Mouse (Mus musculus) CH12.LX (cell line): Measurements from ENCODE around the gene Otud5. TPM values are rescaled to one million over a fixed set of nuclear protein-coding genes. Genes with fewer than 3 reads are reported as not detected.

Experiments
- DNase-seq: peaks from one replicate; pipeline ENCODE4 v3.0.0-alpha.2; 2013; ENCODE audit errors: extremely low read depth
- H3K27ac ChIP-seq: 2 replicates; pipeline ENCODE4 v1.5.1; 2012; ENCODE audit warnings: low read depth, mild to moderate bottlenecking, control low read depth, moderate library complexity; ENCODE audit not compliant: insufficient read depth
- H3K27me3 ChIP-seq: replicated peaks from 2 replicates; pipeline ENCODE3; 2012; ENCODE audit warnings: inconsistent platforms
- H3K36me3 ChIP-seq, 2 experiments: replicated peaks in 1 of 2; 2 replicates each; pipeline versions ENCODE3 to v1.6.1; 2012; ENCODE audit warnings: inconsistent platforms in 1 of 2, low read length in 1 of 2, mild to moderate bottlenecking in 1 of 2, mixed read lengths in 1 of 2, moderate library complexity in 1 of 2; ENCODE audit not compliant: control insufficient read depth in 1 of 2, insufficient read depth in 1 of 2
- H3K4me1 ChIP-seq, 2 experiments: 2 replicates each; pipeline ENCODE4 v1.6.1; 2012; ENCODE audit warnings: inconsistent platforms in 1 of 2, moderate library complexity in 1 of 2; ENCODE audit not compliant: insufficient read depth in 2 of 2, control insufficient read depth in 1 of 2
- H3K4me2 ChIP-seq: 2 replicates; pipeline ENCODE4 v1.6.1; 2012; ENCODE audit warnings: low read depth, mild to moderate bottlenecking, control low read depth; ENCODE audit not compliant: poor library complexity, insufficient read depth, severe bottlenecking
- H3K4me3 ChIP-seq, 3 experiments: fragments of 150-350 bp in 1 of 3; sonication (generic) in 1 of 3; replicated peaks in 1 of 3; 2 replicates each; pipeline versions ENCODE3 to v1.5.1; 2011 to 2012; ENCODE audit warnings: low read depth in 2 of 3, low read length in 2 of 3, mild to moderate bottlenecking in 2 of 3, moderate library complexity in 2 of 3, control low read depth in 1 of 3, improper control_type of control experiment in 1 of 3, inconsistent platforms in 1 of 3, mixed read lengths in 1 of 3; ENCODE audit not compliant: poor library complexity in 1 of 3
- H3K79me2 ChIP-seq: replicated peaks from 2 replicates; pipeline ENCODE4 v1.6.1; 2012; ENCODE audit warnings: mild to moderate bottlenecking, moderate library complexity; ENCODE audit not compliant: control insufficient read depth, poor library complexity, insufficient read depth, severe bottlenecking; ENCODE audit errors: extremely low read depth
- H3K9ac ChIP-seq: 2 replicates; pipeline ENCODE4 v1.6.1; 2012; ENCODE audit warnings: low read depth, mild to moderate bottlenecking, control low read depth, moderate library complexity; ENCODE audit not compliant: insufficient read depth
- H3K9me3 ChIP-seq: replicated peaks from 2 replicates; pipeline ENCODE3; 2012; ENCODE audit warnings: low read length, inconsistent platforms, mixed read lengths
- BHLHE40 ChIP-seq: IDR thresholded peaks from 2 replicates; pipeline ENCODE4 v1.6.1; 2011; ENCODE audit warnings: mild to moderate bottlenecking, low read depth, low read length, improper control_type of control experiment
- CHD1 ChIP-seq: IDR thresholded peaks from 2 replicates; pipeline ENCODE4 v1.6.1; 2012; ENCODE audit warnings: low read depth, low read length, improper control_type of control experiment, inconsistent platforms
- CHD2 ChIP-seq: IDR thresholded peaks from 2 replicates; pipeline ENCODE4 v1.6.1; 2011; ENCODE audit warnings: low read length, improper control_type of control experiment
- CTCF ChIP-seq, 2 experiments: IDR thresholded peaks in 1 of 2; conservative IDR thresholded peaks in 1 of 2; 2 replicates each; pipeline ENCODE4 v1.5.1; 2011 to 2012; ENCODE audit warnings: low read depth in 2 of 2, low read length in 2 of 2, improper control_type of control experiment in 1 of 2, inconsistent platforms in 1 of 2, mild to moderate bottlenecking in 1 of 2, moderate library complexity in 1 of 2
- E2F4 ChIP-seq: IDR thresholded peaks from 2 replicates; pipeline ENCODE4 v1.6.1; 2011; ENCODE audit warnings: low read depth, low read length, improper control_type of control experiment; ENCODE audit not compliant: insufficient replicate concordance
- ELF1 ChIP-seq: IDR thresholded peaks from 2 replicates; pipeline ENCODE4 v1.6.1; 2014; ENCODE audit warnings: low read depth, mild to moderate bottlenecking, inconsistent platforms, low read length, improper control_type of control experiment
- GABPA ChIP-seq: IDR thresholded peaks from 2 replicates; pipeline ENCODE4 v1.6.1; 2012; ENCODE audit warnings: low read depth, low read length, improper control_type of control experiment, inconsistent platforms; ENCODE audit not compliant: insufficient replicate concordance
- HCFC1 ChIP-seq: IDR thresholded peaks from 2 replicates; pipeline ENCODE4 v1.6.1; 2012; ENCODE audit warnings: low read depth, mild to moderate bottlenecking, inconsistent platforms, low read length, improper control_type of control experiment
- IRF4 ChIP-seq: IDR thresholded peaks from 2 replicates; pipeline ENCODE4 v1.6.1; 2014; ENCODE audit warnings: low read depth, mild to moderate bottlenecking, inconsistent platforms, low read length, improper control_type of control experiment
- JUN ChIP-seq: IDR thresholded peaks from 2 replicates; pipeline ENCODE4 v1.6.1; 2011; ENCODE audit warnings: low read depth, mild to moderate bottlenecking, low read length, improper control_type of control experiment, moderate library complexity; ENCODE audit not compliant: insufficient read depth
- MAFK ChIP-seq: IDR thresholded peaks from 2 replicates; pipeline ENCODE4 v1.6.1; 2011; ENCODE audit warnings: low read length, improper control_type of control experiment; ENCODE audit not compliant: insufficient replicate concordance
- MEF2A ChIP-seq: IDR thresholded peaks from 2 replicates; pipeline ENCODE4 v1.6.1; 2014; ENCODE audit warnings: low read depth, mild to moderate bottlenecking, inconsistent platforms, low read length, improper control_type of control experiment, borderline replicate concordance
- MXI1 ChIP-seq: IDR thresholded peaks from 2 replicates; pipeline ENCODE4 v1.6.1; 2011; ENCODE audit warnings: mild to moderate bottlenecking, low read depth, low read length, improper control_type of control experiment
- NELFE ChIP-seq: IDR thresholded peaks from 2 replicates; pipeline ENCODE4 v1.6.1; 2011; ENCODE audit warnings: low read depth, low read length, improper control_type of control experiment
- NRF1 ChIP-seq: IDR thresholded peaks from 2 replicates; pipeline ENCODE4 v1.6.1; 2014; ENCODE audit warnings: low read depth, mild to moderate bottlenecking, inconsistent platforms, low read length, improper control_type of control experiment, moderate library complexity
- PAX5 ChIP-seq: IDR thresholded peaks from 2 replicates; pipeline ENCODE4 v1.6.1; 2012; ENCODE audit warnings: low read length, inconsistent platforms, mixed read lengths
- RAD21 ChIP-seq: IDR thresholded peaks from 2 replicates; pipeline ENCODE4 v1.6.1; 2011; ENCODE audit warnings: low read depth, mild to moderate bottlenecking, low read length, improper control_type of control experiment, moderate library complexity
- RCOR1 ChIP-seq: conservative IDR thresholded peaks from 2 replicates; pipeline ENCODE4 v1.6.1; 2012; ENCODE audit warnings: low read depth, mild to moderate bottlenecking, inconsistent platforms, low read length, improper control_type of control experiment
- SIN3A ChIP-seq: IDR thresholded peaks from 2 replicates; pipeline ENCODE4 v1.6.1; 2012; ENCODE audit warnings: low read length, improper control_type of control experiment, inconsistent platforms
- SMC3 ChIP-seq: IDR thresholded peaks from 2 replicates; pipeline ENCODE4 v1.6.1; 2011; ENCODE audit warnings: low read depth, low read length, improper control_type of control experiment
- TCF12 ChIP-seq: IDR thresholded peaks from 2 replicates; pipeline ENCODE4 v1.6.1; 2014; ENCODE audit warnings: low read depth, mild to moderate bottlenecking, inconsistent platforms, low read length, improper control_type of control experiment
- UBTF ChIP-seq: IDR thresholded peaks from 2 replicates; pipeline ENCODE4 v1.6.1; 2012; ENCODE audit warnings: low read depth, mild to moderate bottlenecking, inconsistent platforms, low read length, improper control_type of control experiment, moderate library complexity
- USF1 ChIP-seq: IDR thresholded peaks from 2 replicates; pipeline ENCODE4 v1.6.1; 2014; ENCODE audit warnings: low read depth, mild to moderate bottlenecking, inconsistent platforms, low read length, improper control_type of control experiment
- USF2 ChIP-seq: conservative IDR thresholded peaks from 2 replicates; pipeline ENCODE4 v1.6.1; 2011; ENCODE audit warnings: low read depth, low read length, improper control_type of control experiment
- ZKSCAN1 ChIP-seq: IDR thresholded peaks from 2 replicates; pipeline ENCODE4 v1.6.1; 2012; ENCODE audit warnings: low read depth, inconsistent platforms, low read length, improper control_type of control experiment, borderline replicate concordance
- ZMIZ1 ChIP-seq: IDR thresholded peaks from 2 replicates; pipeline ENCODE4 v1.6.1; 2012; ENCODE audit warnings: low read depth, mild to moderate bottlenecking, inconsistent platforms, low read length, improper control_type of control experiment
- ZNF384 ChIP-seq: IDR thresholded peaks from 2 replicates; pipeline ENCODE4 v1.6.1; 2012; ENCODE audit warnings: low read depth, low read length, improper control_type of control experiment, inconsistent platforms
- dilution Hi-C: fragments of 300-500 bp; cut with MboI; formaldehyde crosslinking; loops from 2 replicates; pipeline ENCODE4 v1.14.3; 2020; ENCODE audit warnings: low sequenced_read_pairs; ENCODE audit not compliant: extremely low pct_unique_long_range_greater_than_20kb, extremely low pct_ligation_motif_present
- in situ Hi-C: fragments of 300-500 bp; cut with MboI; formaldehyde crosslinking; loops from 3 replicates; pipeline ENCODE4 v1.14.3; 2019; ENCODE audit warnings: low sequenced_read_pairs, low pct_ligation_motif_present, low pct_unique_long_range_greater_than_20kb, mixed read lengths
- polyA plus RNA-seq: library from polyadenylated mRNA; unstranded; fragments of >175 nt; gene quantifications from 2 replicates; pipeline ENCODE4 v1.2.1, GENCODE M21; 2012; ENCODE audit warnings: low read depth; ENCODE audit not compliant: insufficient read length
- total RNA-seq, 2 experiments: library from RNA; depleted of rRNA; stranded (reverse); fragments of 300-350 nt in 1 of 2; fragments of >200 nt in 1 of 2; gene quantifications; 2 replicates each; pipeline ENCODE4 v1.2.3; 2012 to 2014

The Otud5 gene
- total and polyA plus RNA-seq, 3 experiments: 58.0 to 92.7 (median 67.8) TPM

GRCm38 (mm10) chrX:7878007-7878419, 36.8 kb downstream of the Otud5 start, which contains the start of gene Pim2 (continued):
- TF ChIP-seq GABPA: no peak
- TF ChIP-seq NRF1: peak; percentile 79
- peak; percentile 56; the same call in 1 of the 2 replicates for TF ChIP-seq SIN3A
- no peak for TF ChIP-seq ZNF384
- no peak for TF ChIP-seq CHD2
- peak; percentile 98 for TF ChIP-seq ZMIZ1

- peak overlapping the region; percentile 90 for H3K27ac ChIP-seq
- in situ Hi-C loops: no loop called here
Measured at GRCm38 (mm10) chrX:7878495-7878894, 37.3 kb downstream of the Otud5 start.

GRCm38 (mm10) chrX:7879819-7880218, 38.7 kb downstream of the Otud5 start:
- H3K4me2 ChIP-seq: peak overlapping the region; percentile 56
- H3K36me3 ChIP-seq: peaks cover 30 to 35% of the 10 kb centered on the region in 2 experiments
- peak; percentile 89 for DNase-seq
- peak overlapping the region; percentile 79 to 100 (median 82) for H3K4me3 ChIP-seq
- dilution Hi-C loops (no loop called here), in situ Hi-C loops (no loop called here)
- no peaks in the 10 kb centered on the region for H3K27me3 ChIP-seq
- peaks cover 4 to 20% of the 10 kb centered on the region in 2 experiments; a peak in 2 of 4 replicates for H3K4me1 ChIP-seq
- peaks cover 42% of the 10 kb centered on the region for H3K79me2 ChIP-seq
- peak overlapping the region; percentile 60 for H3K27ac ChIP-seq
- no peaks in the 10 kb centered on the region for H3K9me3 ChIP-seq
- peak overlapping the region; percentile 97 for H3K9ac ChIP-seq
- TF ChIP-seq GABPA (no peak), PAX5 (no peak), NRF1 (peak; percentile 82), SIN3A (peak; percentile 69), SMC3 (peak; percentile 80), IRF4 (no peak), BHLHE40 (no peak), NELFE (no peak), ZKSCAN1 (no peak), MXI1 (peak; percentile 74), USF2 (no peak), UBTF (no peak), ELF1 (no peak), JUN (no peak), E2F4 (no peak), MEF2A (no peak), MAFK (no peak), CHD1 (no peak), CTCF (conservative IDR thresholded peaks at IDR 0.05 in 1 of 2, IDR thresholded peaks at IDR 0.05 in 1 of 2; ENCODE audit: low read depth in 2 of 2, low read length in 2 of 2) (peak in 1 of 2 experiments; percentile 72; a peak in 2 of 4 replicates), RCOR1 (no peak), ZNF384 (no peak), TCF12 (no peak), RAD21 (peak; percentile 67), USF1 (no peak), HCFC1 (no peak), ZMIZ1 (no peak)

More at GRCm38 (mm10) chrX:7878495-7878894, 37.3 kb downstream of the Otud5 start:
- dilution Hi-C loops: no loop called here
- TF ChIP-seq UBTF (peak; percentile 16; the same call in 1 of the 2 replicates), MEF2A (no peak), USF1 (no peak), ZNF384 (no peak), RCOR1 (no peak)
- DNase-seq: no peak
- Histone ChIP-seq H3K36me3 (peaks cover 39 to 48% of the 10 kb centered on the region in 2 experiments), H3K27me3 (no peaks in the 10 kb centered on the region), H3K79me2 (peaks cover 42% of the 10 kb centered on the region), H3K9ac (peak overlapping the region; percentile 97), H3K4me2 (no peak overlapping the region), H3K4me1 (peaks cover 4 to 20% of the 10 kb centered on the region in 2 experiments; a peak in 2 of 4 replicates), H3K4me3 (peak overlapping the region; percentile 79 to 100 (median 82)), H3K9me3 (no peaks in the 10 kb centered on the region)
